Mouse (Mus musculus): ENCODE data around the gene Atxn7l1. TPM values are rescaled to one million over a fixed set of nuclear protein-coding genes. Genes with fewer than 3 reads are reported as not detected.

Gene Atxn7l1
- total RNA-seq, 2 experiments from 2014 or later = 25.4 to 26.8 TPM

DNA sequence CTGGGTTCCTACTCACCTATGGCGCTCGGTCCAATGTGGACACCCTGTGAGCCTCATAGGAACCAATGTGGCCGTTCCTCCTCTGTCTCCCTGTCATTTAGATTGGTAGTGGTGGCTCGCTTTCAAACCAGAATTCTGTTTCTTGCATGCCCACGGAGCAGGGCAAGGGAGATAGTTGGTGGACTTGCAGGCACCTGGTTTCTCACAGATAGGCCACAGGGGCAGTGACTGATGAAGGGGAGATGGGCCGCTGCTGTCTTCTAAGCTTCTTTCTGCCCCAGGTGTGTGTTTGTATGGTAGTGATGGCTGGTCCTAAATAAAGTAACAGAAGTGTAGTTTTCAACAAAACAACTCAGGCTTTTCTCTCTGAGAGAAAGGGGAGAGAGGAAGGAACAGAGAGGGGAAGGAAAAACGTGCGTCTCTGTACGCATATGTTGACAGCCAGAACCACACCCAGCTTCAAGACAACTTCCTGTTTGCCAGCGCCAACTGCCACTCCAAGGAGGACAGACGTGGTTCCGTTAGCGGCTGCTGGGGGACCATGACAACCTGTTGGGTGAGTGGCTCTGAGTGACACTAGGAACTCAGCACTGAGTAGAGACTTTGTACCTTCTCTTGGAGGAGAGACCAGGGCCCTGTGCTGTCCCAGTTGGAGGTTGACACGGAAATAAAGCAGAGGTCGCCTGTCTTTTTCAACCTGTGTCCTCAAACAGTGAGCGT lies 167.6 kb downstream of the Atxn7l1 start:
- no peak for DNase-seq (ENCODE audit: low spot score in 2 of 2)

DNA sequence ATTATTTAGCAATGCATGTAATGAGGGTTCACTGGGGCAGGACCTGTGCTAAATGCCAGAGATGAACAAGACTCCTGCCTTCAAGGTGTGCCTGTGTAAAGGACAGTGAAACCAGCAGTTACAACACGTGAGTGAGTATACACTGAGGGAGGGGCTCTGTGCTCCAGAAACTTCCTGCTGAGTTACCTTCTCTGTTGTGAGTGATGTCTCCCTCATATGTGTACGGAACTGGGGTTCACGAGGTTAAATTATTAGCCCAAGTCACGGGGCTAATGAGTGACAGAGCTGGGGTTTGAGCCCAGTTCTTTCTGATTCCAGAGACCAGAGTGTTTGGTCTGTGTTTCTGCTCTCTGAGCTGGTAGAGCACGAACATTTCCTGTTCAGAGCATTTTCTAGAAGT lies 168.3 kb downstream of the Atxn7l1 start:
- DNase-seq (ENCODE audit: low spot score in 2 of 2) = no peak

DNA sequence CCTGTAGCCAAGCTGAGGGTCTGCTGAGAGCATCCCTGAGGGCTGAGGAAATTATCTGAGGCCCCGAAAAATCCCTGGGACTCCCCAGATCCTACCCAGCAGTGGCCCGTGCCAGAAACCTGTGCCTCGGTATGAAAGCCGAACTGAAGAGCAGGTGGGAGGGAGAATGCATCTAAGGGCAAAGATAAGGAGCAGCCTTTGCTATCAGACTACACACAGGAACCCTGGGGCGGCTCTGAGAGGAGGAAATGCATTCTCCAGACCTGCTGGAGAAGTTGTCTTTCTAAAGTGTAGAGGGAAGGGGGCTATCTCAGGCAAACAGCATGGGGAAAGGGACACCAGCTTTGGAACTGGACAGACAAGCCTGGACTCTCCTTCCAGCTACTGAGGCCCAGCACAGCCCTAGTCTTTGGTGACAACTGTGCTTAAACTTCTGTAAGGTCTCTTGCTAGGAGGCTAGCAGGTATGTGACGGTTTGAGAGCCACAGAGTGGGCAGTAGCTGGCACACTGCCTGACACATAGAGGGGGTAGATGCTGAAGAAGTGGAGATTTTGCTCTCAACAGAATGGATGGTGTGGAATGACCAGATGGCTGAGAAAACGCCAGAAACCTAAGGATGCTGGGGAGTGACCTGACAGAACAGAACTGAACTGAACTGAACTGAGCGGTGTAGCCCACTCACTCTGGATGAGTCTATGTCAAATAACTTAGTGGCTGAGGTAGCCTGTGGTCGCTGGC lies 170.5 kb downstream of the Atxn7l1 start:
- no peak for DNase-seq (ENCODE audit: low spot score in 2 of 2)

DNA sequence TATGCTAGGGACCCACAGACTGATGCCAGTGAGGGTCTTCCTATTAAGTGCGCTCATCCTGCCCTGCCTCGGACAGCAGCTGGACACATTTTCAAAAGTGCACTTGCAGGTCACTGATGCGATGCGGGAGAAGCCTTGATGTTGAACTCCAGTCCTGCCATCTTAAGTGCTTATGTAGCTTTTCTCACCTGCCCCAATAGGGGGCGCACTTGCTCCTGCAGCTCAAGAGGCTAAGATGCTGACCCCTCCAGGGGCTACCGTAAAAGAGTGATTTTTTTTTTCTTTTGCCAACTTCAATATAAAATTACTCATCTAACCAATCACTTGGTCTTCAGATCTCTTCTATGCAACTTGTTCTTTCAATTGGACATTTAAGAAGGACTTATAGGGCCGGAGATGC lies 175.1 kb downstream of the Atxn7l1 start:
- DNase-seq (ENCODE audit: low spot score in 2 of 2) = no peak

DNA sequence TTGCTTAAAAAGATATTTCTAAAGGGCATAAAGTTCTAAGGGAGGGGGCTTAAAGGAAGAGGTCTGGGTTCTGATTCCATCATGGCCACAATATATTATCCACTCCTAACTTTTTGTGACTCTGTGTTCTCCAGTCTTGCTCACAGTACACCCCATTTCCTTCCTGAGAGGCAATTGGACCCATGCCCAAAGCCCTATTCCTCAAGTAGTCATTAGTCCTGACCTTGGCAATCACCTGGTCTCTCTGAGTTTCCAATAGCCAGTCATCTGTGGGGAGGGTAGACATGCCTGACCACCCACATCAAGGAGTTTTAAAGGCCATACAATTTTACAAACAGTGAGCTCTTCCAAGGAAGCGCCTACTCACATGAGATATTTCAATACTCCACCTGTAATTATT lies 176.3 kb downstream of the Atxn7l1 start:
- DNase-seq (ENCODE audit: low spot score in 2 of 2) = no peak

DNA sequence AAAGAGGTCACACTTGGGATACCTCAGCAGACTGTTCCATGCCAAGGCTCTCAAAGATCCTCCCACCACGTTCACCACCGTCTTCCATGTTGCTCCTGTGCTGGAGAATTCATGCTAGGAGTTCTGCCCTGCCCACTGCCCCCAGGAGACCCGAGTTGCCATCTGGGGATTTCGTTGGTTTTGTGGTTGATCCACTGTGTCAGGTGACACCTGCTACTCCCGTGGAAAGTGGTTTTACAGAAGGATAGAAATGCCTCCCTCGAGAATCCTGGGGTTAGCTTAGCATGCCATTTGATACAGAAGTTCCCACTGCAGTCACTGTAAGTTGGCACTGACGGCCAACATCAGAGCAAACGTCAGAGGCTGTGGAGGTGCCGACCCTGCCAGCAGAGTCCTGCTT lies 177.9 kb downstream of the Atxn7l1 start:
- DNase-seq (ENCODE audit: low spot score in 2 of 2) = no peak

DNA sequence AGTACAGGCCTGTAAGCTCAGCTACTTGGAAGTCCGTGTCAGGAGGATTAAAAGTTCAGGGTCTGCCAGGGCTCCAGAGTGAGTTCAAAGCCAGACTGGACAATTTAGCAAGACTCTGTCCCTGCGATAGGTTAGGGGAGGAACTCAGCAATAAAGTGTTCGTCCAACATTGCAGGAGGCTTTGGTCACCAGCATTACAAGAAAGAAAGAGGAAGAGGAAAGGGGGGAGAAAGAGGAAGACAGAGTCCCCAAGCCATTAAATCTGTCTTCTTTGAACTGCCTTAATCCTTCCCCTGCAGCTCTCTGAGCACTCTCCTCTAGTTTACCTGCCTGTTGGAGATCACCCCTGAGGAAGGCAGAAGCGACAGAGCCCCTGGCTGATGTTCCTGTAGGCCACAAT lies 184.6 kb downstream of the Atxn7l1 start:
- DNase-seq (ENCODE audit: low spot score in 2 of 2) = no peak

DNA sequence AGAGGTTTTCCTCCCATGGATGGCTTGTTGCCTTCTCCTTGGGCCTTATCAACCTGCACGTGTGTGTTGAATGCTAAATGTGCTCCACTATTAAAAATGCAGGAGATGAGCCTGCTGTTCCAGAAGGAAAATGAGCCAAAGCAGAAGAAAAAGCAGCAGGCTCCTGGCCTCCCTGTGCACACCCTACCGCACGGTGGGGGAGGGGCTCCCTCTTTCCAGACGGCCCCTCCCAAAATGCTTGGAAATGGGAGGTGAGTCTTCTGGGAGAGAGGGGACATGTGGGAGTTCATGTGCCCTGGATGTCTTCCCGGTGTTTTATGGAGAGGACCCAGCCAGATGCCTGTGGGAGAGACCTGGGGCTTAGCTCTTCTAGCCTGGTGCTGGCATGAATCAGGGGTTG lies 185.3 kb downstream of the Atxn7l1 start:
- no peak for DNase-seq (ENCODE audit: low spot score in 2 of 2)

DNA sequence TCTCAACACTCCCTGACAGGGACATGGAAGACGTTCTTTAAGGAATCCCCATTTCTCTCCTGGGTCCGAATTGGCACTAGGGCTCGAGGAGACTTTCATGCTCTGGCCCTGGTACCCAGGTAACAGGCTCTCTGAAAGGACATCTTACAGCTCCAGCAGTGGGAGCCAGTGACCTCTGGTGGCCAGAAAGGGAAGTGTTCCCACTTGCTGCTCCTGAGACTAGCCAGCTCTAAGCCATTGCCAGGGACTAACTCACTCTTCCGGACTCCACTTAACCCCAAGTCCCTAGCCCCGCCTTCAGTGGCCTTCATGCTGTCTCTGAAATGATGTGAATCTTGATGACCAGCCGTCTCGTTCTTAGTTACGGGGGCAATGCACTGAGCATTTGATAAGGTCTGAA lies 186.4 kb downstream of the Atxn7l1 start:
- peak; percentile 85 to 88 for DNase-seq (ENCODE audit: low spot score in 2 of 2)

DNA sequence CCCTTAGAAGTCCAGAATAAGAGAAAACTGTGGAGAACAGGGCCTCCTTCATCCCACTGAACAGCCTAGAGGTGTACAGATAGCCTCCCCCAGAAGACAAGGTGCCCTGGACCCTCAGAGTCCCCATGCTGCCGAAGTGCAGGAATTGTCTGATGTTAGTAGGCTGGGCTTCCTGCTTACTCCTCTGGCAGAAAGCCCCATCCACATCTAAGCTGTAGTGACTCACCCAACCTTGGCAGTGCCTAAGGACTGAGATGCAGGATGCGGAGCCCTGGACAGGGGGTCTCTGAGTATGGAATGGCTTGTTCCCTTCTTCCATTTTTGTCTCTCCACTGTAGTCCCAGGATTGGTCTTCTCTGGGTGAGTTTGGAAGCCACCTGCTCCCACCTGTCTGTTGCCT lies 187.0 kb downstream of the Atxn7l1 start:
- peak in 1 of 2 experiments; percentile 21 for DNase-seq (ENCODE audit: low spot score in 2 of 2)

DNA sequence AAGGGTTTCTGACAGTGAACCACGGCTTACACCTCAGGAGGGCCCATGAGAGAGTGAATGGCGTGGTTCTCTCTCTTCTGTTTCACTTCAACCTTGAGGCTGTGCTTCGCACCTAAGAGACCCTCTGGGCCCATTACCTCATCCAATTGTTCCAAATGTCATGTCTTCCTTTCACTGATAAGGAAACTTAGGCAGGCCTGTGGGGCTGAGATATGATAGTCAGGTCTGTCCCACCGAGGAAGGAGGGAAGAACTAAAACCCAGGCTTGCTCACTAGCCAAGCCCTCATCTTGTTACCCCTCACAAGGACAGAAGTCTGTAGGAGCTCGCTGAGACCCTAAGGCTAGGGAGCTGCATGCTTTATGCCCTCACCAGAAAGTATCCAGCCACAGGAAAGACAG lies 187.5 kb downstream of the Atxn7l1 start:
- no peak for DNase-seq (ENCODE audit: low spot score in 2 of 2)

DNA sequence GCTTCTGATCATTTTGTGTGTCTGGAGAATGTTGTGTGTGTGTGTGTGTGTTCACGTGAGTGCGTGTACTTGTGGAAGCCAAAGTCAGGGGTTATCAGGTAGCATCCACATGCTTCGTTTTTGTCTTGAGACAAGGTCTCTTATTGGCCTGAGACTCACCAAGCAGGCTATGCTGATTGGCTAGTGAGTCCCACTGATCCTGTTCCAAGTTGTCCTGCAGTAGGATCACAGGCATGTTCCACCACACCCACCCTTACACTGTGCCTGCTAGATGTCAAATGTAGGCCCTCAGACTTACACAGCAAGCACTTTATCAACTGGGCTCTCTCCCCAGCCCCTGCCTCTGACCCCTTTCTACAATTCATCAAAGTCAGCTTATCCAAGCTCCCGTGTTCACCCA lies 187.9 kb downstream of the Atxn7l1 start:
- no peak for DNase-seq (ENCODE audit: low spot score in 2 of 2)

DNA sequence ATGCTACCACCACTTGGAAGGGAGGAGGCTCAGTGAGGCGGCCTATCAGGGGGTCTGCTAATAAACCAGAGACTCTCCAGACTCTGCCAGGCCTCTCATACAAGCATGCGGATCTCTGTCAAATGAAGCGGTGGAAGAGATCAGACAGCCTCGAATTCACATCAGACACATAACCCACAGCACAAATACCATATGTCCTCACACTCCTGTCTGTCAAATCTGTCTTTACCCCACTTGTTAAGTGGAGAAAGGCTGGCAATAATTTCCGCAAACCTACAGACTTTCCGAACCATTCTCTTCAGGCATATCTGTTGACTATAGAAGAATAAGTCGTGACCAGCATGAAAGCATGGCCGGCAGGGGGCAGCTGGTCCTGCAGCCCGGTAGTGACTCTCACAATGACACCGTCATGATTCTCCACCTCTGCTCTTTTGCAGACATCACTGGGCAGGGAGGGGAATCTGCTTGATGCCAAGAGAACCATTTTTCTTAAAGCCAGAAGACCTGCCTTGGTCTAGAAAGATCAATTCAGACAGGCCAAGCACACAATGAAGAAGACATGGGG lies 189.2 kb downstream of the Atxn7l1 start:
- no peak for DNase-seq (ENCODE audit: low spot score in 2 of 2)

DNA sequence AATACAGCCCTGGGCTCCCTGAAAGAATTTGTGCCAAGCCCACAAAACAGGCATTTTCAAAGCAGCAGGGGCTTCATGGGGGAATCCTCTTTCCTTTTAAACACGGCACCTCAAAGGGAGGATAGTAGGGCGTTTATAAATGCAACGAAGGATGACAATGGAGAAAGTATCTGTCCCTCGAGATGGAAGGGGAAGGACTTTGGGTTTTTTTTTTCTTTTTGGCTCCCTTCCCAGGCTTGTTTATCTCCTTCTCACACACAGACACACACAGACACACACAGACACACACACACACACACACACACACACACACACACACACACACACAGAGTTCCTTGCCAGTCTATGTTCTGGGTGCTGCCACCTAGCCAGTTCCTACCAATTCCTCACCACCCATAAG lies 189.8 kb downstream of the Atxn7l1 start:
- DNase-seq (ENCODE audit: low spot score in 2 of 2) = no peak

DNA sequence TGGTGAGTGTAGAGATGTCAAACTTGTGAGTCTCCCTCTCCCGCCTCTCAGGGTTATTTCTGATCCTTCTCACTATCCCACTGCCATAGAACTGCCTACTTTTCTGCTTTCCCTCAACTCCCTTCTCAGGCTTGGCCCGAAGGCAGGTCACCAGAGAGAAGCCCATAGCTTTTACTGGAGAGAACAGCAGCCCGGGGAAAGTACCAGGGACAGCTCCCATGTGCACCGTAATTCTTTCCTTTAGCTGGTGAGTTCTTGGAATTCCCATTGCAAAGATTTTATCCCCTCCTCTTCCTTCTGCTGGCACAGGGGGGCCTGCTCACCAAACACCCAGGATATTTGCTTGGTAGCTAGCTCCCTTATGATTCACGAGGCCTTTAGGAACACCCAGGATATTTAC lies 190.7 kb downstream of the Atxn7l1 start:
- no peak for DNase-seq (ENCODE audit: low spot score in 2 of 2)

DNA sequence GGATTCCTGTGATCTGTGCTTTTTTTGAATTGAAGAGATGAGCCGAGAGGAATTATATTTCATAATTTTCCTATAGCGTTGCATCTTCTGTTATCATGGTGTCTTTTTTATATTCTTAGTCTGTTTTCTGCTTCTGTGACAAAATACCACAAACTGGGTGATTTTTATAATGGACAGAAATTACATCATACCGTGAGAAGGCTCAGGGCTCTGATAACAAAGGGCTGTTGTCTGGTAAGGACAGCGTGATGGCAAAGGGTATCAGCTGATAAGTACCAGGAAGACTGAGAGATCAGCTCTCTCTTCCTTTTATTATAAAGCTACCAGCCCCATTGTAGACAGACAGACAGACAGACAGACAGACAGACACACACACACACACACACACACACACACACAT lies 192.3 kb downstream of the Atxn7l1 start:
- DNase-seq (ENCODE audit: low spot score in 2 of 2) = no peak

DNA sequence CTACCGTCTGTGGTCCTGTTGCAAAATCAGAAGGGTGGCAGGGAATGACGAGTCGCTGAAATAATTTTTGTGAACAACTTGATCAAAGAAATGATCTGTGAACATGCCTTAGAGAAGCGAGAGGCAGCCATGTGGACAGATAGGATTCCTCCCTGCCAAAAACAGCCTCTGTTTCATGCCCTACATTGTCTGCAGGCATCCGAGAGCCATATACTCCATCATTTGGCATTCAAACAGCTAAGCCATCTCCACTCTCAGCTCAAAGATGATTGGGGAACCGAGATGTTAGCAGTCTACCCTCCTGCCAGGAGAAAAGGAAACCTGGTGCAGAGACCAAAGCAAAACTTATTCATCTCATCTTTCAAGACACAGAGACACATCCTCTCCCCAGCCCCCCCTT lies 193.2 kb downstream of the Atxn7l1 start:
- DNase-seq (ENCODE audit: low spot score in 2 of 2) = no peak

DNA sequence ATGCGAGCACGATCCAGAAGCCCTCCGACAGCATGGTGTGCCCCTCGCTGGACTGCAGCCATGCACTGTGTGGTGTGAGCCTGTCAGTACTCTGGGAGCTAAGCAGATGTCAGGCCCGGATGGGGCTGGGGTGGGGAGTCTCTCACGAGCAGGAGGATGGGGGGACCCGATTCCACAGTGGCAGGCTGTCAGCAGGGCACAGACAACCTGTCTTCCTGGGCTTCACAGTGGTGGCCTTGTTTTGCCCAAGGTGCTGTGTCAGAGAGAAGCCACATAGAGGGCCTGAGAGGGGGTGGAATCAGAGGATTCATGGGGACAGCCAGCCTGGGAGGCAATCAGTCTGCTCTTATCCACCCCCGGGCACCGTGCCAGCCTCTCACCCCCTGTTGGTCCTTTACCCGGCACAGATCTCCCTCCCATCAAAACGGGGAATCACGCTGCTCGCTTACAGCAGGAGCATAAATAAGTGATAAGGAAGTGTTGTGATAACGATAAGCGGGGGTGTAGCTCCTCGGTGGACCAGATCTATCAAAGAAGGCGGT lies 193.9 kb downstream of the Atxn7l1 start:
- no peak for DNase-seq (ENCODE audit: low spot score in 2 of 2)

DNA sequence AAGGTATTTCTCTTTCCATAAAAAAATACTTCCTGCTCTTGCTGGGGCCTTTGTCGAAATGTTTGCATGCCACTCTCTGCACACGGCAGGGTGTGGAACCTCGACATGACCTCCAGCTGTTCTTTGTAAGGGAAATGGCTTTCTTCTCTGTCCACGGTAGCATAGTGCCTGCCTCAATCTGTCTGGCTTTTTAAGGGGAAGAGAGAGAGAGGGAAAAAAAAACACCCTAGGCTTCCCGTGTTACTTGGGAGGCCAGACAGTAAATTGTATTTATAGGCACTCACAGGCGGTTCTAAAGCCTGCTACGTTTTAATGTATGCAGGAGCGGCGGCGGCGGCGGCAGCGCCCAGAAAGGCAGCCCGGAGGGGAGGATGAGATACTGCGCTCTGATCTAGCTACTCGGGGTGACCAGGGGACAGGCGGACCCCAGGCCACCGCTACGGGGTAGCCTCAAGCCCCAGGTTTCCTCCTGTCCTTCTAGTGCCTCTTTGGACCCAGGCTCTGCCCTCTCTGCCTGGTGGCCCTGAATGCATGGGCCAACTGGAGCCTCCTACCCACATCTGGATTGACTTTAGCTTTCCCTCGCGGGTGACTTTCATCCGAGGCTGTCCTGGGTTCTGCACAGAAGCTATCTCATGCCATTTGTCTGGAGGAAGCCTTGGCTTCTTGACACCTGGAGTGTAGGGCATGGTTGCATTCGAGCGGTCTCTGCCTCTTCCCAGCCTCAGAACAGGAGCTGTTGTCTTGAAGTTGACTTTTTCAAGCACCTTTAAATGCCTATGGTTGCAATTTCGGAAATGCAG lies 197.7 kb downstream of the Atxn7l1 start:
- no peak for DNase-seq (ENCODE audit: low spot score in 2 of 2)

DNA sequence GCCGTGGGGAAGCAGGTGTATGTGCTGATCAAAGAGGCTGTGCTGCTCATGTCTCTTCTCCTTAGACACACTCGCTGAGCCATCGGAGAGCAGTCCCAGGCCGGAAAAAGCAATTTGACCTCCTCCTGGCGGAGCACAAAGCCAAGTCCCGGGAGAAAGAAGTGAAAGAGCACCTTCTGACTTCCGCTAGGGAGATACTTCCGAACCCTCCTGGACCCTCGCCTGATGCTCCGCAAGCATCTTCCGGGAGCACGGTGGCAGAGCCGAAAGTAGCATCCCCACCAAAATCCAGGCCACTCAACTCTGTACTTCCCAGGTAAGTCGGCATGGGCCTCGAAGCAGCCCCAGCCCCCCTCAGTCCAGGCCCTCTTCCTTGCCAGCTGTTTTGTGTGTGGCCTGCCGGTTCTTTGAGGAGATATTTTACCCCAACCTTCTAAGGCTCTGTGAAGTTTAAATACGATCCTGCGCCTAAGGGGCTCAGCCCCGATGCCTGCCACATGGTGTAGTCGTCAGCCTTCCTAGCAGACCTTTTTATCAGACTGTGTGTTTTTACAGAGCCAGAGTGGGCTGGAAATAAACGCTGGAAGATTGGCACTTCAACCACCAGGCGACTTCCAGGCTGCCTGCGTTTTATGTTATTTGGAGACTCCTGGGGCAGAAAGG lies 198.4 kb downstream of the Atxn7l1 start:
- no peak for DNase-seq (ENCODE audit: low spot score in 2 of 2)

DNA sequence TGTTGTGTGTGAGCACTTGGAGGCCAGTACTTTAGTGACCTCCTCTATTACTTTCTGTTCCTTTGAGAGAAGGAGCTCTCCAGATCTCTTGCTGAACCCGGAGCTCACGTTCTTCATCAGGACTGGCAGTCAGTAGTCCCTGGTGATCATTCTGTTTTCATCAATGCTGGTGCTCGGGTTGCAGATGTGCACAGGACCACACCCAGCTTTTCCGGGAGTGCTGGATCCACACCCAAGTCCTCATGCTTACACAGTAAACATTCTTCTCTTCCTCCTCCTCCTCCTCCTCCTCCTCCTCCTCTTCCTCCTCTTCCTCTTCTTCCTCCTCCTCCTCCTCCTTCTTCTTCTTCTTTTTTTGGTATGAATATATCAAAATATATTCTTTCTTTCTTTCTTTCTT lies 205.2 kb downstream of the Atxn7l1 start:
- no peak for DNase-seq (ENCODE audit: low spot score in 2 of 2)
